Mouse (Mus musculus): ENCODE data around the gene Naaladl2. TPM values are rescaled to one million over a fixed set of nuclear protein-coding genes. Genes with fewer than 3 reads are reported as not detected.

The Naaladl2 gene
- polyA plus RNA-seq, 1 experiment from 2014 or later: 0.48 TPM

- no peak overlapping the region for H3K27ac ChIP-seq (ENCODE audit: low read depth, low read length)
- H3K4me3 ChIP-seq (ENCODE audit: low read depth, low read length): no peak overlapping the region
- no peak overlapping the region for H3K4me2 ChIP-seq (ENCODE audit: low read depth)
- 89% methylated on average over 3 of the region's 3 CpGs for WGBS
- no peak for DNase-seq (ENCODE audit: low spot score)
- H3K9me3 ChIP-seq (ENCODE audit: control insufficient read depth, low read length): no peaks in the 10 kb centered on the region
- H3K4me1 ChIP-seq (ENCODE audit: control insufficient read depth, insufficient read depth, low read length): no peaks in the 10 kb centered on the region
- no peaks in the 10 kb centered on the region for H3K27me3 ChIP-seq (ENCODE audit: control insufficient read depth, insufficient read depth, low read length)
- ATAC-seq (ENCODE audit: insufficient read depth, low FRiP score, low TSS enrichment): no peak
- no peaks in the 10 kb centered on the region for H3K36me3 ChIP-seq (ENCODE audit: control insufficient read depth, insufficient read depth, low read length)
- no peak overlapping the region for H3K9ac ChIP-seq (ENCODE audit: low read length)
Measured at GRCm38 (mm10) chr3:24905425-24905960, 238.6 kb downstream of the Naaladl2 start.

- Histone ChIP-seq H3K36me3 (ENCODE audit: control insufficient read depth, insufficient read depth, low read length) (no peaks in the 10 kb centered on the region), H3K27ac (ENCODE audit: low read depth, low read length) (no peak overlapping the region), H3K4me2 (ENCODE audit: low read depth) (no peak overlapping the region), H3K27me3 (ENCODE audit: control insufficient read depth, insufficient read depth, low read length) (no peaks in the 10 kb centered on the region), H3K4me1 (ENCODE audit: control insufficient read depth, insufficient read depth, low read length) (no peaks in the 10 kb centered on the region), H3K4me3 (ENCODE audit: low read depth, low read length) (no peak overlapping the region), H3K9ac (ENCODE audit: low read length) (no peak overlapping the region), H3K9me3 (ENCODE audit: control insufficient read depth, low read length) (no peaks in the 10 kb centered on the region)
- no peak for DNase-seq (ENCODE audit: low spot score)
- ATAC-seq (ENCODE audit: insufficient read depth, low FRiP score, low TSS enrichment): no peak
- WGBS: 82% methylated on average over 3 of the region's 3 CpGs
Measured at GRCm38 (mm10) chr3:24888801-24889200, 255.3 kb downstream of the Naaladl2 start.

GRCm38 (mm10) chr3:24872254-24872653, 271.8 kb downstream of the Naaladl2 start:
- H3K9me3 ChIP-seq (ENCODE audit: control insufficient read depth, low read length): no peaks in the 10 kb centered on the region

GRCm38 (mm10) chr3:24852936-24853335, 291.1 kb downstream of the Naaladl2 start:
- Histone ChIP-seq H3K9me3 (ENCODE audit: control insufficient read depth, low read length) (no peaks in the 10 kb centered on the region), H3K4me1 (ENCODE audit: control insufficient read depth, insufficient read depth, low read length) (no peaks in the 10 kb centered on the region), H3K9ac (ENCODE audit: low read length) (no peak overlapping the region), H3K27me3 (ENCODE audit: control insufficient read depth, insufficient read depth, low read length) (no peaks in the 10 kb centered on the region), H3K36me3 (ENCODE audit: control insufficient read depth, insufficient read depth, low read length) (no peaks in the 10 kb centered on the region), H3K4me2 (ENCODE audit: low read depth) (no peak overlapping the region), H3K27ac (ENCODE audit: low read depth, low read length) (no peak overlapping the region), H3K4me3 (ENCODE audit: low read depth, low read length) (no peak overlapping the region)
- WGBS: 79% methylated on average over 2 of the region's 2 CpGs
- no peak for DNase-seq (ENCODE audit: low spot score)
- ATAC-seq (ENCODE audit: insufficient read depth, low FRiP score, low TSS enrichment): no peak

More at GRCm38 (mm10) chr3:24872254-24872653, 271.8 kb downstream of the Naaladl2 start:
- Histone ChIP-seq H3K4me1 (ENCODE audit: control insufficient read depth, insufficient read depth, low read length) (no peaks in the 10 kb centered on the region), H3K4me3 (ENCODE audit: low read depth, low read length) (no peak overlapping the region), H3K27ac (ENCODE audit: low read depth, low read length) (no peak overlapping the region), H3K9ac (ENCODE audit: low read length) (no peak overlapping the region), H3K36me3 (ENCODE audit: control insufficient read depth, insufficient read depth, low read length) (no peaks in the 10 kb centered on the region), H3K27me3 (ENCODE audit: control insufficient read depth, insufficient read depth, low read length) (no peaks in the 10 kb centered on the region), H3K4me2 (ENCODE audit: low read depth) (no peak overlapping the region)
- WGBS: 87% methylated on average over 1 of the region's 1 CpGs
- ATAC-seq (ENCODE audit: insufficient read depth, low FRiP score, low TSS enrichment): no peak
- no peak for DNase-seq (ENCODE audit: low spot score)

- DNase-seq (ENCODE audit: low spot score): no peak
- H3K4me3 ChIP-seq (ENCODE audit: low read depth, low read length): no peak overlapping the region
- H3K27ac ChIP-seq (ENCODE audit: low read depth, low read length): no peak overlapping the region
- no peaks in the 10 kb centered on the region for H3K27me3 ChIP-seq (ENCODE audit: control insufficient read depth, insufficient read depth, low read length)
- no peak for ATAC-seq (ENCODE audit: insufficient read depth, low FRiP score, low TSS enrichment)
- H3K9me3 ChIP-seq (ENCODE audit: control insufficient read depth, low read length): no peaks in the 10 kb centered on the region
- H3K4me2 ChIP-seq (ENCODE audit: low read depth): no peak overlapping the region
- 69% methylated on average over 2 of the region's 2 CpGs for WGBS
- H3K4me1 ChIP-seq (ENCODE audit: control insufficient read depth, insufficient read depth, low read length): no peaks in the 10 kb centered on the region
- H3K9ac ChIP-seq (ENCODE audit: low read length): no peak overlapping the region
- H3K36me3 ChIP-seq (ENCODE audit: control insufficient read depth, insufficient read depth, low read length): no peaks in the 10 kb centered on the region
Measured at GRCm38 (mm10) chr3:24796739-24797138, 347.3 kb downstream of the Naaladl2 start.

GRCm38 (mm10) chr3:24787451-24788148, 356.5 kb downstream of the Naaladl2 start:
- no peak overlapping the region for H3K4me3 ChIP-seq (ENCODE audit: low read depth, low read length)
- H3K9ac ChIP-seq (ENCODE audit: low read length): no peak overlapping the region
- DNase-seq (ENCODE audit: low spot score): no peak
- H3K27me3 ChIP-seq (ENCODE audit: control insufficient read depth, insufficient read depth, low read length): no peaks in the 10 kb centered on the region
- no peak overlapping the region for H3K27ac ChIP-seq (ENCODE audit: low read depth, low read length)
- no peak for ATAC-seq (ENCODE audit: insufficient read depth, low FRiP score, low TSS enrichment)
- 88% methylated on average over 1 of the region's 1 CpGs for WGBS
- H3K4me1 ChIP-seq (ENCODE audit: control insufficient read depth, insufficient read depth, low read length): no peaks in the 10 kb centered on the region
- H3K36me3 ChIP-seq (ENCODE audit: control insufficient read depth, insufficient read depth, low read length): no peaks in the 10 kb centered on the region
- H3K9me3 ChIP-seq (ENCODE audit: control insufficient read depth, low read length): no peaks in the 10 kb centered on the region
- H3K4me2 ChIP-seq (ENCODE audit: low read depth): no peak overlapping the region

GRCm38 (mm10) chr3:24784108-24784507, 360.0 kb downstream of the Naaladl2 start:
- ATAC-seq (ENCODE audit: insufficient read depth, low FRiP score, low TSS enrichment) (no peak), DNase-seq (ENCODE audit: low spot score) (no peak)
- WGBS: 82% methylated on average over 3 of the region's 3 CpGs

GRCm38 (mm10) chr3:24783462-24783829, 360.6 kb downstream of the Naaladl2 start:
- H3K27ac ChIP-seq (ENCODE audit: low read depth, low read length): no peak overlapping the region
- no peaks in the 10 kb centered on the region for H3K27me3 ChIP-seq (ENCODE audit: control insufficient read depth, insufficient read depth, low read length)
- DNase-seq (ENCODE audit: low spot score) (no peak), ATAC-seq (ENCODE audit: insufficient read depth, low FRiP score, low TSS enrichment) (no peak)
- no peak overlapping the region for H3K4me2 ChIP-seq (ENCODE audit: low read depth)
- no peaks in the 10 kb centered on the region for H3K4me1 ChIP-seq (ENCODE audit: control insufficient read depth, insufficient read depth, low read length)
- no peaks in the 10 kb centered on the region for H3K36me3 ChIP-seq (ENCODE audit: control insufficient read depth, insufficient read depth, low read length)
- H3K9me3 ChIP-seq (ENCODE audit: control insufficient read depth, low read length): no peaks in the 10 kb centered on the region
- H3K9ac ChIP-seq (ENCODE audit: low read length): no peak overlapping the region
- no peak overlapping the region for H3K4me3 ChIP-seq (ENCODE audit: low read depth, low read length)
- 72% methylated on average over 7 of the region's 7 CpGs for WGBS

More at GRCm38 (mm10) chr3:24784108-24784507, 360.0 kb downstream of the Naaladl2 start:
- Histone ChIP-seq H3K27me3 (ENCODE audit: control insufficient read depth, insufficient read depth, low read length) (no peaks in the 10 kb centered on the region), H3K36me3 (ENCODE audit: control insufficient read depth, insufficient read depth, low read length) (no peaks in the 10 kb centered on the region), H3K4me1 (ENCODE audit: control insufficient read depth, insufficient read depth, low read length) (no peaks in the 10 kb centered on the region), H3K4me3 (ENCODE audit: low read depth, low read length) (no peak overlapping the region), H3K4me2 (ENCODE audit: low read depth) (no peak overlapping the region), H3K9me3 (ENCODE audit: control insufficient read depth, low read length) (no peaks in the 10 kb centered on the region), H3K9ac (ENCODE audit: low read length) (no peak overlapping the region), H3K27ac (ENCODE audit: low read depth, low read length) (no peak overlapping the region)

- Histone ChIP-seq H3K4me1 (ENCODE audit: control insufficient read depth, insufficient read depth, low read length) (no peaks in the 10 kb centered on the region), H3K4me2 (ENCODE audit: low read depth) (no peak overlapping the region), H3K27ac (ENCODE audit: low read depth, low read length) (no peak overlapping the region), H3K27me3 (ENCODE audit: control insufficient read depth, insufficient read depth, low read length) (no peaks in the 10 kb centered on the region), H3K9ac (ENCODE audit: low read length) (no peak overlapping the region), H3K4me3 (ENCODE audit: low read depth, low read length) (no peak overlapping the region), H3K36me3 (ENCODE audit: control insufficient read depth, insufficient read depth, low read length) (no peaks in the 10 kb centered on the region), H3K9me3 (ENCODE audit: control insufficient read depth, low read length) (no peaks in the 10 kb centered on the region)
- ATAC-seq (ENCODE audit: insufficient read depth, low FRiP score, low TSS enrichment) (no peak), DNase-seq (ENCODE audit: low spot score) (no peak)
- WGBS: 73% methylated on average over 10 of the region's 10 CpGs
Measured at GRCm38 (mm10) chr3:24782784-24783461, 361.1 kb downstream of the Naaladl2 start.

All from neural tube, embryonic 11.5 days (tissue).